Mouse (Mus musculus) splenic B cell, adult 2 months (primary cell): ENCODE data around the gene Rbm12.

ENCODE experiments used
- DNase-seq: peaks from one replicate; pipeline ENCODE4 v3.0.0-alpha.2; 2011; ENCODE audit warnings: low read depth, low spot score
- H3K27me3 ChIP-seq: 2 replicates; pipeline ENCODE4 v1.6.1; 2012; ENCODE audit warnings: mild to moderate bottlenecking, low read length, moderate library complexity, mixed read lengths; ENCODE audit not compliant: control insufficient read depth, poor library complexity, insufficient read depth, severe bottlenecking
- H3K36me3 ChIP-seq: 2 replicates; pipeline ENCODE4 v1.6.1; 2012; ENCODE audit warnings: mild to moderate bottlenecking, low read length, moderate library complexity, mixed read lengths; ENCODE audit not compliant: control insufficient read depth, poor library complexity, insufficient read depth, severe bottlenecking

The Rbm12 gene

DNA sequence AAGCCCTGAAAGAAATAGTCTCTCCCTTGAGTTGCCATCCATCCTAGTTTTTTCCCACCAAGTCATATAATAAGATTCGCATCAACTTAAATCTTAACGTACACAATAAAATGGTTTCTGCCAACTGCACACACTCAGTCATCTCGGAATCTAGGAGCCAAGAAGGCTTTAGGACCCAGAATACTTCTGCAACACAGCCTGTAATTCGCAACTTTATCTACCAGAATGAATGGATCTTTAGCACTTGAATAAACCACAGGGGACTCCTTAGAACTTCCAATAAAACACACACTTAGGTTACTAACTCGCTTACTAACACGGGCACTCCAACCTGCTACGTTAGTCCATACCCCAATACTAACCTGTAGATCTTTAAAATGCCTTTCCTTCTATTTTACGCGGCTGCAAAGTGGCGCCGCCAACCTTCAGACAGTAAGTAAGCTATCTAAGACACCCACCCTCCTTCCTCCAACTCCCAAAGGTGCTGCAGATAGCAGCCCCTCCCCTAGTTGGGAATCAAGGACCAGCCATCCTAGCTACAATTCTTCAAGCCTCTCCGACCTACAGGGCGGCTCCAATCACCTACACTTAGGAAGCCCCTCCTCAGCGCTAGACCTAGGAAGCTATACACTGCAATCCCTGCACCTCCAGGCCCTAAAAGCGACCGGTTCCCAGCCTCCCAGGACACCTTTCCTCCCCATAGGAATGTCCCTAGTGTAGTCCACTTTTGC lies 986 bp downstream of the Rbm12 start:
- 0 out of 2 replicates have a peak, but pooled peaks cover 2% of the 10 kb centered on the region for H3K36me3 ChIP-seq
- peak; percentile 18 for DNase-seq
- H3K27me3 ChIP-seq = no peaks in the 10 kb centered on the region

DNA sequence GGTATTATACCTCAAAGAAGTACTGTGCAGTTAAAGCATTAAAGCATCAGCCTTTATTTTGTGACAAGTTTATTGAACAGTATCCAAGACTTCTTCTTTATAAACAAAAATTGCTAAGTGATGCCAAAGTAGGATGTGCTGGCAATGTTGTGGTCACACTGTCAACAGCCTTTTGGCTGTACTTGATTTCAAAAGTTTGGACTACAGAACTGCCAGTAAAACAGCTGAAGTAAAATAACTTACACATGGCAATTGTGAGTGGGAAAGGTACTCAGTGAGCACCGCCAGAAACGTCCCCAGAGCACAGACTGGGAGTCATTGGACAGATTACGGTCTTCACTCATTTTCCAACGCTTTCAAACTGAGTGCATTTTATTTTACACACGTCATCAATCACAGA lies 19.9 kb downstream of the Rbm12 start:
- DNase-seq = no peak
- Histone ChIP-seq H3K36me3 (peaks cover 7% of the 10 kb centered on the region; the same call in 1 of the 2 replicates), H3K27me3 (no peaks in the 10 kb centered on the region)

DNA sequence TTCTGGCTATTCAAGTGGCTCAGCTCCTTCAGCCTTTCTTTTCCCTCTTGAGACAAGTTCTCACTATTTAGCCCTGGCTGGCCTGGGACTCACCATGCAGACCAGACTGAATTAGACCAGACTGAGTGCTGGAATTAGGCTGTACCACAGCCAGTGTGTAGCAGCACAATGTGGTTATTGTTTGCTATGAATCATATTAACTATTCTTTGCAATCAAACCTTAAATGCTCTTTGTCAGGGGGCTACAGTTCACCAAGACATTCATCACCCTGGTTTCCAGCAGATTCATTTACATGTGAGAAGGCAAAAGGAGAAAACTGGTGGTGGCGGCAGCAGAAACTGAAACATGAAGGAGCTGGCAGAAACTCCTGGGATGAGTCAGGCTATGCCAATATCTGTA lies 22.0 kb downstream of the Rbm12 start:
- no peak for DNase-seq
- Histone ChIP-seq H3K27me3 (no peaks in the 10 kb centered on the region), H3K36me3 (no peaks in the 10 kb centered on the region)

GRCm38 (mm10) chr2:156087391-156088110 lies 24.2 kb downstream of the Rbm12 start:
- no peak for DNase-seq
- H3K27me3 ChIP-seq = no peaks in the 10 kb centered on the region
- no peaks in the 10 kb centered on the region for H3K36me3 ChIP-seq

- H3K27me3 ChIP-seq = no peaks in the 10 kb centered on the region
- H3K36me3 ChIP-seq = no peaks in the 10 kb centered on the region
- DNase-seq = no peak
Observed at GRCm38 (mm10) chr2:156084541-156084940, 27.2 kb downstream of the Rbm12 start.

- Histone ChIP-seq H3K27me3 (no peaks in the 10 kb centered on the region), H3K36me3 (peaks cover 9% of the 10 kb centered on the region)
- no peak for DNase-seq
Observed at GRCm38 (mm10) chr2:156080391-156080790, 31.4 kb downstream of the Rbm12 start.

GRCm38 (mm10) chr2:156079674-156080073 lies 32.1 kb downstream of the Rbm12 start:
- DNase-seq = no peak
- H3K36me3 ChIP-seq = peaks cover 9% of the 10 kb centered on the region
- H3K27me3 ChIP-seq = no peaks in the 10 kb centered on the region

- DNase-seq = no peak
- H3K36me3 ChIP-seq = peaks cover 9% of the 10 kb centered on the region
- no peaks in the 10 kb centered on the region for H3K27me3 ChIP-seq
Observed at GRCm38 (mm10) chr2:156079183-156079560, 32.6 kb downstream of the Rbm12 start.

DNA sequence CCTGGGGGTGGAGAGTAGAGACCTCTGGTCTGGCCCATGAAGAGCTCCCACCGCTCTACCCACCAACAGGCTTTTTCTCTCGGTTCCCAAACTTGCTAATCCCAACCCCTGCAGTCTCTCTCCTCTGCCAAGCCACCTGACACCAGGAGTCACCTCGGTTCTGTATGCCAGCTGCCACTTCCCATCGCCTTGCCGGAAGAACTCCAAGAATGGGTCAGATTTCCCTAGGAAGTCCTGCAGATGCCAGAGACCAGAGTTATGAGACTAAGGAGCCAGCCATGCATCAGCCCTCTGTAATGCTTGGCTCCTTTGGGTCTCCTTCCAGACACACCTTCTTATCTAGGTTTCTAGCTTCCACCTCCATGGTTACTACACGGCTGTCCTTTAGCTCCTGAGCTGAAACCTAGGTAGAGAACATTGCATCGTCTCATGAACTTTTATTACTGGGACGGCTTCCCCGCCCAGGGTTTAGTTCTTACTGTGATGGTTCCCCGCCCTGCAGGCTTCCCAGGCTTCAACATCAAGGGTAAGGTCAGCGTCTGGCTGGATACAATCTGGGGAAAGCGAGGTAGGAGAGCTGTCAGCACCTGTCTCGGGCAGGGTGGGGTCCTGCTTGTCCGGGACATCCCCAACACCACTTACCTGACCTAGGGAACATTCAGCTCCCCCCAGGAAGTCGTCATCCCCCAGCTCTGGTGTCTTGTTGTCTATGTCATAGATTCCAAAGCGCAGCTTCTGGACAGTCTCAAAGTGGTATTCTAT lies 33.2 kb downstream of the Rbm12 start:
- Histone ChIP-seq H3K27me3 (no peaks in the 10 kb centered on the region), H3K36me3 (peaks cover 13% of the 10 kb centered on the region)
- DNase-seq = no peak

- DNase-seq = no peak
- H3K36me3 ChIP-seq = peaks cover 13% of the 10 kb centered on the region
- no peaks in the 10 kb centered on the region for H3K27me3 ChIP-seq
Observed at GRCm38 (mm10) chr2:156077461-156077860, 34.3 kb downstream of the Rbm12 start.

DNA sequence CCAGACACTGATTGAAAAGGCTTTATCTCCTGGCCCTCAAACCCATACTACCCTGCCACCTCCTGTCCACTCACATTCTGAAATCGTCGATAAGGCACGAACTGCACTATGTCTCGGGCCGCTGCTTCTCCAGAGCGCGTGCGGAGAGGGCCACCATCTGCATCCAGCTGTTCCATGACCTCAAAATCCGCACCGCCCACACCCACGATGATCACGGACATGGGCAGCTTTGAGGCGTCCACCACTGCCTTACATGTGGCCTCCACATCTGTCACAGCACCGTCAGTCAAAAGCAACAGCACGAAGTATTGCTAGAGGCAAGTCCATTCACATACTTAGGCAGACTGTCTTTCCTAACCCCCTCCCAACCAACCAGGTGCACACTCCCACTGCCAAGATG lies 38.1 kb downstream of the Rbm12 start:
- H3K36me3 ChIP-seq = peaks cover 14% of the 10 kb centered on the region
- DNase-seq = no peak
- H3K27me3 ChIP-seq = no peaks in the 10 kb centered on the region

GRCm38 (mm10) chr2:156071236-156071635 lies 40.5 kb downstream of the Rbm12 start:
- Histone ChIP-seq H3K27me3 (no peaks in the 10 kb centered on the region), H3K36me3 (peaks cover 8% of the 10 kb centered on the region)
- no peak for DNase-seq

GRCm38 (mm10) chr2:156067916-156068315 lies 43.9 kb downstream of the Rbm12 start:
- H3K27me3 ChIP-seq = no peaks in the 10 kb centered on the region; the same call in 1 of the 2 replicates

DNA sequence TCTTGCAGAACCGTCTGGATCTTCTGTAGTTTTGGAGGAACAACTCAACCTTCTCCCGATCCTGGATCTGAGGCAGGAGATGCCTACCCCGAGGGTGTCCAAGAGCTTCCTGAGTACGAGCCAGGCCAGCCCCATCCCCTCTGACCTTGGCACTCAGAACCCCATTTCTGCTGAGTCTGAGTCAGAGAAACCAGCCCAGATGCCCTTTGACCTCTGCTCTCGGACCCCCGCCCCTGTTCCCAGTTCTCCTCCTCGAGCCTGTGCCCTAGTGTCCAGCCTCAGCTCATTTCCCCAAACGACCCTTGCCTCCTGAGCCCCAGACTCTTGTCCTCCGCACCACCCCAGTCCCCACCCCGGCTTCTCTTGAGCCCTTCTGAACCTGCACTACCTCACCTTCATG lies 45.7 kb downstream of the Rbm12 start:
- Histone ChIP-seq H3K36me3 (no peaks in the 10 kb centered on the region), H3K27me3 (no peaks in the 10 kb centered on the region; the same call in 1 of the 2 replicates)
- peak; percentile 8 for DNase-seq

More at GRCm38 (mm10) chr2:156067916-156068315, 43.9 kb downstream of the Rbm12 start:
- peaks cover 2% of the 10 kb centered on the region; the same call in 1 of the 2 replicates for H3K36me3 ChIP-seq
- no peak for DNase-seq
